Mouse (Mus musculus) hindlimb bud, embryonic 11.5 days (tissue): ENCODE data around the gene Hoxd3.

ENCODE experiments used
- DNase-seq: peaks from one replicate; pipeline ENCODE4 v3.0.0-alpha.2; 2012; ENCODE audit warnings: low read depth, low spot score; ENCODE audit errors: extremely low spot score

The Hoxd3 gene

GRCm38 (mm10) chr2:74678891-74679595 lies 32.7 kb upstream of the Hoxd3 start, which contains the start of gene Hoxd11:
Gene Hoxd11, plus strand, starts transcription at chr2:74679557.
- DNase-seq, result no peak

GRCm38 (mm10) chr2:74679596-74679971 lies 32.1 kb upstream of the Hoxd3 start:
- DNase-seq, result no peak

GRCm38 (mm10) chr2:74679980-74680379 lies 31.7 kb upstream of the Hoxd3 start:
- no peak for DNase-seq

GRCm38 (mm10) chr2:74680561-74681398 lies 30.9 kb upstream of the Hoxd3 start:
- DNase-seq, result no peak

- DNase-seq, result no peak
These were observed 29.9 kb upstream of the Hoxd3 start for GRCm38 (mm10) chr2:74681594-74682531.

GRCm38 (mm10) chr2:74682796-74683195 lies 28.9 kb upstream of the Hoxd3 start:
- DNase-seq, result no peak

GRCm38 (mm10) chr2:74683471-74683951 lies 28.2 kb upstream of the Hoxd3 start:
- DNase-seq, result no peak

GRCm38 (mm10) chr2:74684106-74684505 lies 27.6 kb upstream of the Hoxd3 start:
- DNase-seq, result no peak

- no peak for DNase-seq
These were observed 26.6 kb upstream of the Hoxd3 start for GRCm38 (mm10) chr2:74685059-74685603.

- no peak for DNase-seq
These were observed 25.3 kb upstream of the Hoxd3 start for GRCm38 (mm10) chr2:74686301-74686987.

- no peak for DNase-seq
These were observed 24.6 kb upstream of the Hoxd3 start for GRCm38 (mm10) chr2:74686988-74687697.

- DNase-seq, result no peak
These were observed 23.8 kb upstream of the Hoxd3 start for GRCm38 (mm10) chr2:74687698-74688555.

- DNase-seq, result no peak
These were observed 22.7 kb upstream of the Hoxd3 start for GRCm38 (mm10) chr2:74688795-74689573.

- DNase-seq, result no peak
These were observed 22.0 kb upstream of the Hoxd3 start for GRCm38 (mm10) chr2:74689574-74690337.

GRCm38 (mm10) chr2:74690338-74690716 lies 21.4 kb upstream of the Hoxd3 start:
- no peak for DNase-seq

- no peak for DNase-seq
These were observed 20.4 kb upstream of the Hoxd3 start, which contains the start of gene Hoxd10 for GRCm38 (mm10) chr2:74691022-74691951. Gene Hoxd10, plus strand, starts transcription at chr2:74691924.
